Mouse (Mus musculus) embryo, embryonic 11.5 days (tissue): ENCODE measurements at regions not wholly inside any gene's neighbourhood (a gene's known extent, or its start where the extent isn't known, plus 50 kb on each side); places are given as distances from the start of the nearest gene placed in this dataset.

Source experiments
- DNase-seq: peaks from one replicate; pipeline ENCODE4 v3.0.0-alpha.2; 2012; ENCODE audit warnings: low read depth, low spot score

GRCm38 (mm10) chr13:119267608-119268300 is 160.6 kb upstream of the Paip1 start:
- DNase-seq: no peak

- DNase-seq: no peak
Observed at GRCm38 (mm10) chr13:119268301-119268675, 160.1 kb upstream of the Paip1 start.

GRCm38 (mm10) chr13:119275500-119275899 is 152.9 kb upstream of the Paip1 start:
- DNase-seq: no peak

- DNase-seq: no peak
Observed at GRCm38 (mm10) chr13:119277308-119277948, 151.0 kb upstream of the Paip1 start.

GRCm38 (mm10) chr13:119279449-119279848 is 149.0 kb upstream of the Paip1 start:
- no peak for DNase-seq

GRCm38 (mm10) chr13:119280622-119281021 is 147.8 kb upstream of the Paip1 start:
- no peak for DNase-seq

- DNase-seq: peak; percentile 45
Observed at GRCm38 (mm10) chr13:119283448-119283847, 145.0 kb upstream of the Paip1 start.

GRCm38 (mm10) chr13:119309238-119309637 is 119.2 kb upstream of the Paip1 start:
- DNase-seq: no peak

GRCm38 (mm10) chr13:119310013-119310412 is 118.4 kb upstream of the Paip1 start:
- DNase-seq: no peak

- no peak for DNase-seq
Observed at GRCm38 (mm10) chr13:119314356-119314755, 114.0 kb upstream of the Paip1 start.

GRCm38 (mm10) chr13:119318358-119318757 is 110.0 kb upstream of the Paip1 start:
- no peak for DNase-seq

GRCm38 (mm10) chr13:119325510-119325909 is 102.9 kb upstream of the Paip1 start:
- DNase-seq: no peak

- DNase-seq: no peak
Observed at GRCm38 (mm10) chr13:119326877-119327625, 101.3 kb upstream of the Paip1 start.

GRCm38 (mm10) chr13:119328731-119329130 is 99.7 kb upstream of the Paip1 start:
- no peak for DNase-seq

GRCm38 (mm10) chr13:119331815-119332214 is 96.6 kb upstream of the Paip1 start:
- no peak for DNase-seq

- DNase-seq: no peak
Observed at GRCm38 (mm10) chr13:119333915-119334314, 94.5 kb upstream of the Paip1 start.

GRCm38 (mm10) chr13:119337861-119338260 is 90.5 kb upstream of the Paip1 start:
- DNase-seq: no peak

- no peak for DNase-seq
Observed at GRCm38 (mm10) chr13:119339016-119339415, 89.4 kb upstream of the Paip1 start.

- DNase-seq: no peak
Observed at GRCm38 (mm10) chr13:119339762-119340161, 88.6 kb upstream of the Paip1 start.

GRCm38 (mm10) chr13:119341833-119342232 is 86.6 kb upstream of the Paip1 start:
- DNase-seq: peak; percentile 32

GRCm38 (mm10) chr13:119342761-119343160 is 85.6 kb upstream of the Paip1 start:
- DNase-seq: no peak

- no peak for DNase-seq
Observed at GRCm38 (mm10) chr13:119347988-119348387, 80.4 kb upstream of the Paip1 start.

- no peak for DNase-seq
Observed at GRCm38 (mm10) chr13:119351346-119351745, 77.1 kb upstream of the Paip1 start.
